Mouse (Mus musculus): ENCODE measurements around the gene Eif2b5. TPM values are rescaled to one million over a fixed set of nuclear protein-coding genes. Genes with fewer than 3 reads are reported as not detected.

The Eif2b5 gene
- total RNA-seq (2023): 57.6 TPM

GRCm38 (mm10) chr16:20498677-20499475 is at the start of gene Eif2b5:
Gene Eif2b5 (plus strand): TSS chr16:20498817.

GRCm38 (mm10) chr16:20516726-20517201 is 18.1 kb downstream of the Eif2b5 start, which contains the start of gene Dvl3:
Gene Dvl3 (plus strand): TSS chr16:20516982.

GRCm38 (mm10) chr16:20535296-20536080 is 36.9 kb downstream of the Eif2b5 start, which contains the start of gene Ap2m1:
Gene Ap2m1 (plus strand): TSS chr16:20535478.

GRCm38 (mm10) chr16:20548096-20548948 is 49.7 kb downstream of the Eif2b5 start, which contains the start of gene Abcf3:
Gene Abcf3 (plus strand): TSS chr16:20548577.

Other genes starting within 250 kb of the Eif2b5 start
- gene Parl, start 196.4 kb upstream of the Eif2b5 start, total RNA-seq (2023): 79.1 TPM
- gene Cyp2ab1, start 173.4 kb upstream of the Eif2b5 start, total RNA-seq (2023): 0.74 TPM
- 55.5 TPM for gene Abcc5, start 72.4 kb upstream of the Eif2b5 start, total RNA-seq (2023)
- 39.1 TPM for gene Dvl3, start 18.2 kb downstream of the Eif2b5 start, total RNA-seq (2023)
- gene Ap2m1, start 36.7 kb downstream of the Eif2b5 start, total RNA-seq (2023): 175 TPM
- gene Abcf3, start 49.8 kb downstream of the Eif2b5 start, total RNA-seq (2023): 116 TPM
- gene Vwa5b2, start 90.7 kb downstream of the Eif2b5 start, total RNA-seq (2023): 1.3 TPM
- gene Eef1akmt4, start 112.8 kb downstream of the Eif2b5 start, total RNA-seq (2023): 9.0 TPM
- gene Gm49333, start 112.8 kb downstream of the Eif2b5 start, total RNA-seq (2023): not detected
- 11.4 TPM for gene Alg3, start 112.9 kb downstream of the Eif2b5 start, total RNA-seq (2023)
- not detected for gene Camk2n2, start 122.5 kb downstream of the Eif2b5 start, total RNA-seq (2023)
- not detected for gene Ece2, start 131.0 kb downstream of the Eif2b5 start, total RNA-seq (2023)
- 111 TPM for gene Psmd2, start 152.8 kb downstream of the Eif2b5 start, total RNA-seq (2023)
- 335 TPM for gene Eif4g1, start 169.5 kb downstream of the Eif2b5 start, total RNA-seq (2023)
- gene Fam131a, start 194.4 kb downstream of the Eif2b5 start, total RNA-seq (2023): 0.62 TPM
- gene Polr2h, start 218.8 kb downstream of the Eif2b5 start, total RNA-seq (2023): 16.2 TPM
- 5.9 TPM for gene Clcn2, start 218.9 kb downstream of the Eif2b5 start, total RNA-seq (2023)
- not detected for gene Chrd, start 234.3 kb downstream of the Eif2b5 start, total RNA-seq (2023)
- not detected for gene Thpo, start 235.7 kb downstream of the Eif2b5 start, total RNA-seq (2023)